Mouse (Mus musculus): ENCODE results near the gene Tspan33. TPM values are rescaled to one million over a fixed set of nuclear protein-coding genes. Genes with fewer than 3 reads are reported as not detected.

Gene Tspan33
- polyA plus RNA-seq, 1 experiment, result 1.2 TPM

GRCm38 (mm10) chr6:29694375-29695289 is 610 bp downstream of the Tspan33 start:
- peak overlapping the region; percentile 86 for H3ac ChIP-seq (ENCODE audit: control insufficient read depth, insufficient read length, low read depth)
- no peaks in the 10 kb centered on the region for H3K79me2 ChIP-seq (ENCODE audit: control insufficient read depth, insufficient read depth)
- peaks cover 11% of the 10 kb centered on the region for H3K27me3 ChIP-seq (ENCODE audit: control insufficient read depth, insufficient read depth, insufficient read length)
- no peaks in the 10 kb centered on the region for H3K36me3 ChIP-seq (ENCODE audit: control insufficient read depth, insufficient read depth)
- TF ChIP-seq MAX (IDR thresholded peaks at IDR 0.05), result no peak
- no peak for TF ChIP-seq USF1 (IDR thresholded peaks at IDR 0.05; ENCODE audit: low read depth)
- TF ChIP-seq CTCF (IDR thresholded peaks at IDR 0.05; ENCODE audit: control insufficient read depth, insufficient read depth, insufficient read length), result no peak
- TF ChIP-seq MYOD1 (IDR thresholded peaks at IDR 0.05; ENCODE audit: control insufficient read depth, insufficient read length, low read depth), result no peak
- TF ChIP-seq MYOG (IDR thresholded peaks at IDR 0.05; ENCODE audit: control insufficient read depth, extremely low read depth, insufficient read length), result no peak
- no peak for TF ChIP-seq CEBPB (IDR thresholded peaks at IDR 0.05; ENCODE audit: low read depth)
- TF ChIP-seq FOSL1 (IDR thresholded peaks at IDR 0.05; ENCODE audit: insufficient read depth, low read length, poor library complexity, severe bottlenecking), result no peak
- H3K4me3 ChIP-seq (ENCODE audit: insufficient read depth, poor library complexity, severe bottlenecking), result peak overlapping the region; percentile 21
- no peaks in the 10 kb centered on the region for H3K79me3 ChIP-seq (ENCODE audit: low read depth)

GRCm38 (mm10) chr6:29695290-29695674 is 1.3 kb downstream of the Tspan33 start:
- TF ChIP-seq MAX (IDR thresholded peaks at IDR 0.05) (no peak), CTCF (IDR thresholded peaks at IDR 0.05; ENCODE audit: control insufficient read depth, insufficient read depth, insufficient read length) (no peak), CEBPB (IDR thresholded peaks at IDR 0.05; ENCODE audit: low read depth) (no peak), MYOG (IDR thresholded peaks at IDR 0.05; ENCODE audit: control insufficient read depth, extremely low read depth, insufficient read length) (no peak), USF1 (IDR thresholded peaks at IDR 0.05; ENCODE audit: low read depth) (no peak), FOSL1 (IDR thresholded peaks at IDR 0.05; ENCODE audit: insufficient read depth, low read length, poor library complexity, severe bottlenecking) (no peak), MYOD1 (IDR thresholded peaks at IDR 0.05; ENCODE audit: control insufficient read depth, insufficient read length, low read depth) (no peak)
- no peaks in the 10 kb centered on the region for H3K79me3 ChIP-seq (ENCODE audit: low read depth)
- H3K36me3 ChIP-seq (ENCODE audit: control insufficient read depth, insufficient read depth), result no peaks in the 10 kb centered on the region
- no peaks in the 10 kb centered on the region for H3K79me2 ChIP-seq (ENCODE audit: control insufficient read depth, insufficient read depth)
- no peak overlapping the region for H3K4me3 ChIP-seq (ENCODE audit: insufficient read depth, poor library complexity, severe bottlenecking)
- no peak overlapping the region for H3ac ChIP-seq (ENCODE audit: control insufficient read depth, insufficient read length, low read depth)
- H3K27me3 ChIP-seq (ENCODE audit: control insufficient read depth, insufficient read depth, insufficient read length), result peaks cover 11% of the 10 kb centered on the region

- Histone ChIP-seq H3ac (ENCODE audit: control insufficient read depth, insufficient read length, low read depth) (no peak overlapping the region), H3K27me3 (ENCODE audit: control insufficient read depth, insufficient read depth, insufficient read length) (peaks cover 11% of the 10 kb centered on the region), H3K36me3 (ENCODE audit: control insufficient read depth, insufficient read depth) (no peaks in the 10 kb centered on the region), H3K79me3 (ENCODE audit: low read depth) (no peaks in the 10 kb centered on the region), H3K4me3 (ENCODE audit: insufficient read depth, poor library complexity, severe bottlenecking) (no peak overlapping the region), H3K79me2 (ENCODE audit: control insufficient read depth, insufficient read depth) (no peaks in the 10 kb centered on the region)
- TF ChIP-seq MYOG (IDR thresholded peaks at IDR 0.05; ENCODE audit: control insufficient read depth, extremely low read depth, insufficient read length) (no peak), FOSL1 (IDR thresholded peaks at IDR 0.05; ENCODE audit: insufficient read depth, low read length, poor library complexity, severe bottlenecking) (no peak), CEBPB (IDR thresholded peaks at IDR 0.05; ENCODE audit: low read depth) (no peak), USF1 (IDR thresholded peaks at IDR 0.05; ENCODE audit: low read depth) (no peak), CTCF (IDR thresholded peaks at IDR 0.05; ENCODE audit: control insufficient read depth, insufficient read depth, insufficient read length) (no peak), MYOD1 (IDR thresholded peaks at IDR 0.05; ENCODE audit: control insufficient read depth, insufficient read length, low read depth) (no peak), MAX (IDR thresholded peaks at IDR 0.05) (no peak)
These were observed 2.0 kb downstream of the Tspan33 start for GRCm38 (mm10) chr6:29695975-29696374.

GRCm38 (mm10) chr6:29697139-29697538 is 3.1 kb downstream of the Tspan33 start:
- Histone ChIP-seq H3K36me3 (ENCODE audit: control insufficient read depth, insufficient read depth) (no peaks in the 10 kb centered on the region), H3ac (ENCODE audit: control insufficient read depth, insufficient read length, low read depth) (no peak overlapping the region), H3K4me3 (ENCODE audit: insufficient read depth, poor library complexity, severe bottlenecking) (no peak overlapping the region), H3K27me3 (ENCODE audit: control insufficient read depth, insufficient read depth, insufficient read length) (peaks cover 5% of the 10 kb centered on the region), H3K79me2 (ENCODE audit: control insufficient read depth, insufficient read depth) (no peaks in the 10 kb centered on the region), H3K79me3 (ENCODE audit: low read depth) (no peaks in the 10 kb centered on the region)
- no peak for TF ChIP-seq MAX (IDR thresholded peaks at IDR 0.05)
- TF ChIP-seq CEBPB (IDR thresholded peaks at IDR 0.05; ENCODE audit: low read depth), result no peak
- no peak for TF ChIP-seq MYOG (IDR thresholded peaks at IDR 0.05; ENCODE audit: control insufficient read depth, extremely low read depth, insufficient read length)
- TF ChIP-seq FOSL1 (IDR thresholded peaks at IDR 0.05; ENCODE audit: insufficient read depth, low read length, poor library complexity, severe bottlenecking), result no peak
- no peak for TF ChIP-seq USF1 (IDR thresholded peaks at IDR 0.05; ENCODE audit: low read depth)

- TF ChIP-seq MYOG (IDR thresholded peaks at IDR 0.05; ENCODE audit: control insufficient read depth, extremely low read depth, insufficient read length) (no peak), CEBPB (IDR thresholded peaks at IDR 0.05; ENCODE audit: low read depth) (no peak), MYOD1 (IDR thresholded peaks at IDR 0.05; ENCODE audit: control insufficient read depth, insufficient read length, low read depth) (no peak), USF1 (IDR thresholded peaks at IDR 0.05; ENCODE audit: low read depth) (no peak), CTCF (IDR thresholded peaks at IDR 0.05; ENCODE audit: control insufficient read depth, insufficient read depth, insufficient read length) (no peak), MAX (IDR thresholded peaks at IDR 0.05) (no peak), FOSL1 (IDR thresholded peaks at IDR 0.05; ENCODE audit: insufficient read depth, low read length, poor library complexity, severe bottlenecking) (no peak)
- peaks cover 4% of the 10 kb centered on the region for H3K27me3 ChIP-seq (ENCODE audit: control insufficient read depth, insufficient read depth, insufficient read length)
- no peaks in the 10 kb centered on the region for H3K79me2 ChIP-seq (ENCODE audit: control insufficient read depth, insufficient read depth)
- H3K79me3 ChIP-seq (ENCODE audit: low read depth), result no peaks in the 10 kb centered on the region
- H3K36me3 ChIP-seq (ENCODE audit: control insufficient read depth, insufficient read depth), result no peaks in the 10 kb centered on the region
- H3K4me3 ChIP-seq (ENCODE audit: insufficient read depth, poor library complexity, severe bottlenecking), result no peak overlapping the region
- H3ac ChIP-seq (ENCODE audit: control insufficient read depth, insufficient read length, low read depth), result no peak overlapping the region
These were observed 3.5 kb downstream of the Tspan33 start for GRCm38 (mm10) chr6:29697548-29697947.
